Mouse (Mus musculus): Measurements from ENCODE around the gene Selenos. TPM values are rescaled to one million over a fixed set of nuclear protein-coding genes. Genes with fewer than 3 reads are reported as not detected.

The Selenos gene
- 51.6 and 66.3 TPM in 2 replicates for total RNA-seq (2014; fragmentation: Nextera tagmentation)
- total RNA-seq (2017) = 51.9 and 53.3 TPM in 2 replicates
- 30.0 and 34.5 TPM in 2 replicates for polyA plus RNA-seq (2012)

- peaks cover 32% of the 10 kb centered on the region for H3K4me1 ChIP-seq (ENCODE audit: insufficient read depth, low read depth, low read length)
- no peaks in the 10 kb centered on the region for H3K9me3 ChIP-seq (replicated peaks)
- no peaks in the 10 kb centered on the region for H3K27me3 ChIP-seq (ENCODE audit: insufficient read depth, low read length)
- peak within 1 kb of the TSS; percentile 82 for H3K4me3 ChIP-seq (ENCODE audit: low read depth, low read length)
- peaks cover 72% of the 10 kb centered on the region for H3K36me3 ChIP-seq (replicated peaks)
- ATAC-seq (ENCODE audit: extremely low read depth, insufficient number of reproducible peaks, low FRiP score, poor library complexity, severe bottlenecking) = peak; percentile 99
- DNase-seq (ENCODE audit: low spot score) = peak; percentile 96
- TF ChIP-seq GATA2 (IDR thresholded peaks at IDR 0.05; ENCODE audit: borderline replicate concordance, low read depth, low read length) (no peak), GATA1 (IDR thresholded peaks at IDR 0.05; ENCODE audit: borderline replicate concordance, low read length) (no peak), CTCF (IDR thresholded peaks at IDR 0.05; ENCODE audit: low read depth, low read length) (no peak), POLR2AphosphoS5 (IDR thresholded peaks at IDR 0.05; ENCODE audit: insufficient replicate concordance, low read depth, low read length) (no peak), TAL1 (conservative IDR thresholded peaks at IDR 0.05; ENCODE audit: low read depth, low read length) (no peak)
Measured at GRCm38 (mm10) chr7:66079364-66080230, at the start of gene Selenos. Gene Selenos (plus strand): TSS chr7:66079649.

GRCm38 (mm10) chr7:66036809-66037208 lies 42.6 kb upstream of the Selenos start:
- Histone ChIP-seq H3K4me3 (ENCODE audit: low read depth, low read length) (no peak overlapping the region), H3K9me3 (replicated peaks) (no peaks in the 10 kb centered on the region), H3K36me3 (replicated peaks) (no peaks in the 10 kb centered on the region), H3K27me3 (ENCODE audit: insufficient read depth, low read length) (peaks cover 25% of the 10 kb centered on the region), H3K4me1 (ENCODE audit: insufficient read depth, low read depth, low read length) (no peaks in the 10 kb centered on the region)
- TF ChIP-seq GATA1 (IDR thresholded peaks at IDR 0.05; ENCODE audit: borderline replicate concordance, low read length) = no peak
- no peak for TF ChIP-seq GATA2 (IDR thresholded peaks at IDR 0.05; ENCODE audit: borderline replicate concordance, low read depth, low read length)
- TF ChIP-seq TAL1 (conservative IDR thresholded peaks at IDR 0.05; ENCODE audit: low read depth, low read length) = no peak
- TF ChIP-seq POLR2AphosphoS5 (IDR thresholded peaks at IDR 0.05; ENCODE audit: insufficient replicate concordance, low read depth, low read length) = no peak
- TF ChIP-seq CTCF (IDR thresholded peaks at IDR 0.05; ENCODE audit: low read depth, low read length) = no peak
- no peak for DNase-seq (ENCODE audit: low spot score)
- ATAC-seq (ENCODE audit: extremely low read depth, insufficient number of reproducible peaks, low FRiP score, poor library complexity, severe bottlenecking) = no peak

- H3K27me3 ChIP-seq (ENCODE audit: insufficient read depth, low read length) = peaks cover 25% of the 10 kb centered on the region
- ATAC-seq (ENCODE audit: extremely low read depth, insufficient number of reproducible peaks, low FRiP score, poor library complexity, severe bottlenecking) = no peak
- no peaks in the 10 kb centered on the region for H3K36me3 ChIP-seq (replicated peaks)
- TF ChIP-seq POLR2AphosphoS5 (IDR thresholded peaks at IDR 0.05; ENCODE audit: insufficient replicate concordance, low read depth, low read length) (no peak), TAL1 (conservative IDR thresholded peaks at IDR 0.05; ENCODE audit: low read depth, low read length) (no peak), GATA1 (IDR thresholded peaks at IDR 0.05; ENCODE audit: borderline replicate concordance, low read length) (no peak), GATA2 (IDR thresholded peaks at IDR 0.05; ENCODE audit: borderline replicate concordance, low read depth, low read length) (no peak), CTCF (IDR thresholded peaks at IDR 0.05; ENCODE audit: low read depth, low read length) (no peak)
- H3K4me3 ChIP-seq (ENCODE audit: low read depth, low read length) = no peak overlapping the region
- H3K4me1 ChIP-seq (ENCODE audit: insufficient read depth, low read depth, low read length) = no peaks in the 10 kb centered on the region
- no peaks in the 10 kb centered on the region for H3K9me3 ChIP-seq (replicated peaks)
- DNase-seq (ENCODE audit: low spot score) = no peak
Measured at GRCm38 (mm10) chr7:66038261-66038660, 41.2 kb upstream of the Selenos start.

GRCm38 (mm10) chr7:66038730-66039129 lies 40.7 kb upstream of the Selenos start:
- H3K27me3 ChIP-seq (ENCODE audit: insufficient read depth, low read length) = peaks cover 23% of the 10 kb centered on the region
- TF ChIP-seq CTCF (IDR thresholded peaks at IDR 0.05; ENCODE audit: low read depth, low read length) = no peak
- no peak for TF ChIP-seq POLR2AphosphoS5 (IDR thresholded peaks at IDR 0.05; ENCODE audit: insufficient replicate concordance, low read depth, low read length)
- TF ChIP-seq GATA1 (IDR thresholded peaks at IDR 0.05; ENCODE audit: borderline replicate concordance, low read length) = no peak
- TF ChIP-seq GATA2 (IDR thresholded peaks at IDR 0.05; ENCODE audit: borderline replicate concordance, low read depth, low read length) = no peak
- TF ChIP-seq TAL1 (conservative IDR thresholded peaks at IDR 0.05; ENCODE audit: low read depth, low read length) = no peak
- no peaks in the 10 kb centered on the region for H3K9me3 ChIP-seq (replicated peaks)
- no peak overlapping the region for H3K4me3 ChIP-seq (ENCODE audit: low read depth, low read length)
- ATAC-seq (ENCODE audit: extremely low read depth, insufficient number of reproducible peaks, low FRiP score, poor library complexity, severe bottlenecking) = no peak
- no peak for DNase-seq (ENCODE audit: low spot score)
- no peaks in the 10 kb centered on the region for H3K36me3 ChIP-seq (replicated peaks)
- no peaks in the 10 kb centered on the region for H3K4me1 ChIP-seq (ENCODE audit: insufficient read depth, low read depth, low read length)

DNA sequence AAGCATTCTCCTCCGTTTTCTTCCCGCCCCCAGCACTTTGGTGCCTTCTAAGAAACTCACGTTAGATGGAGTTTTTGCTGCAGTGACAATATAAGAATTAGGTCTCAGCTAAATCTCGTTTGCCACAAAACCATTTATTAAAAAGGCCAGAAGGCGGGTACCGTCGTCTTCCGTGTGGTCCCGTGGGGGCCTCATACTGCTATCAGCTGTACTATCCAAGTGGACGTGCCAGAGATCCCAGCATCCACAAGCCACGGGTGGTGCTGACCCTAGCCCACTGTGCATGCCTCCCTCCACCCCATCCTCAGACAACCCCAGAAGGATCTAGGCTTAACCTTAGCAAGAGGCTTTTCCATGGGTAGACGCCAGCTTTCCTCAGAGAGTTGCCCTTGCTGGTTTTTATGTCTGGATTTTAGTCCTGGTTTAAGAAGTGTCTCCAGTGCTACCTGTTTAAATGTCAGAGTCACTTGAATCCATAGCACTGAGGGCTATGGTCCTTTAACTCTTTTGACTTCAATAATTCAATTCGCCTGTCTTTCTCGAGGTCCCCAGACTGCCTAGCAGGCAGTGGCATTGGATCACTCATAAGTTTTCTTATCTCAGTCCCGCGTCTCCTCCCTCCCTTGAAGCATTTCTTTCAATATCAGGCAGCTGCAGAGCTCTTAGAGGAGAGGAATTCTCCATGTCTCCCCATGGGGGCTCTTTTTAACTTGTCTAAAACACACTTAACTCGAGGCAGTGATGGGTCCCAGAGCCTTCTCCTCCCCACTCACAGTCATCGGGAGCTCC lies 39.2 kb upstream of the Selenos start:
- ATAC-seq (ENCODE audit: extremely low read depth, insufficient number of reproducible peaks, low FRiP score, poor library complexity, severe bottlenecking) (no peak), DNase-seq (ENCODE audit: low spot score) (no peak)
- no peak for TF ChIP-seq CTCF (IDR thresholded peaks at IDR 0.05; ENCODE audit: low read depth, low read length)
- TF ChIP-seq POLR2AphosphoS5 (IDR thresholded peaks at IDR 0.05; ENCODE audit: insufficient replicate concordance, low read depth, low read length) = no peak
- no peak for TF ChIP-seq GATA1 (IDR thresholded peaks at IDR 0.05; ENCODE audit: borderline replicate concordance, low read length)
- TF ChIP-seq TAL1 (conservative IDR thresholded peaks at IDR 0.05; ENCODE audit: low read depth, low read length) = no peak
- no peaks in the 10 kb centered on the region for H3K9me3 ChIP-seq (replicated peaks)
- H3K36me3 ChIP-seq (replicated peaks) = no peaks in the 10 kb centered on the region
- H3K4me1 ChIP-seq (ENCODE audit: insufficient read depth, low read depth, low read length) = no peaks in the 10 kb centered on the region
- H3K4me3 ChIP-seq (ENCODE audit: low read depth, low read length) = no peak overlapping the region
- peaks cover 19% of the 10 kb centered on the region for H3K27me3 ChIP-seq (ENCODE audit: insufficient read depth, low read length)

All from G1E (cell line).